Mouse (Mus musculus): Measurements from ENCODE around the gene Dapk2. TPM values are rescaled to one million over a fixed set of nuclear protein-coding genes. Genes with fewer than 3 reads are reported as not detected.

The Dapk2 gene
- total and polyA plus RNA-seq, 2 experiments from 2014 or later: 0.58 to 1.1 TPM

GRCm38 (mm10) chr9:66228456-66229151 lies 70.6 kb downstream of the Dapk2 start:
- H3K36me3 ChIP-seq (ENCODE audit: insufficient read depth, low read length): no peaks in the 10 kb centered on the region
- 63% methylated on average over 2 of the region's 2 CpGs for WGBS
- ATAC-seq (ENCODE audit: low FRiP score) (no peak), DNase-seq (ENCODE audit: low spot score) (no peak)
- H3K4me2 ChIP-seq (ENCODE audit: low read depth, low read length, poor library complexity, severe bottlenecking): no peak overlapping the region
- H3K4me1 ChIP-seq (ENCODE audit: insufficient read depth, low read length): no peaks in the 10 kb centered on the region
- H3K9me3 ChIP-seq (ENCODE audit: low read length): no peaks in the 10 kb centered on the region
- H3K27ac ChIP-seq (ENCODE audit: low read depth, low read length): no peak overlapping the region
- no peak overlapping the region for H3K9ac ChIP-seq (replicated peaks; ENCODE audit: low read length, poor library complexity, severe bottlenecking)
- no peak overlapping the region for H3K4me3 ChIP-seq (ENCODE audit: low read depth, low read length)
- TF ChIP-seq CTCF (IDR thresholded peaks at IDR 0.05): no peak
- no peaks in the 10 kb centered on the region for H3K27me3 ChIP-seq (ENCODE audit: insufficient read depth, low read length)

- Histone ChIP-seq H3K9me3 (ENCODE audit: low read length) (no peaks in the 10 kb centered on the region), H3K9ac (replicated peaks; ENCODE audit: low read length, poor library complexity, severe bottlenecking) (no peak overlapping the region), H3K27ac (ENCODE audit: low read depth, low read length) (no peak overlapping the region), H3K27me3 (ENCODE audit: insufficient read depth, low read length) (no peaks in the 10 kb centered on the region), H3K36me3 (ENCODE audit: insufficient read depth, low read length) (no peaks in the 10 kb centered on the region), H3K4me1 (ENCODE audit: insufficient read depth, low read length) (no peaks in the 10 kb centered on the region), H3K4me3 (ENCODE audit: low read depth, low read length) (no peak overlapping the region), H3K4me2 (ENCODE audit: low read depth, low read length, poor library complexity, severe bottlenecking) (no peak overlapping the region)
- WGBS: 73% methylated on average over 7 of the region's 7 CpGs
- ATAC-seq (ENCODE audit: low FRiP score) (no peak), DNase-seq (ENCODE audit: low spot score) (no peak)
- no peak for TF ChIP-seq CTCF (IDR thresholded peaks at IDR 0.05)
These were observed 73.9 kb downstream of the Dapk2 start for GRCm38 (mm10) chr9:66231820-66232479.

GRCm38 (mm10) chr9:66236615-66237014 lies 78.6 kb downstream of the Dapk2 start:
- Histone ChIP-seq H3K27me3 (ENCODE audit: insufficient read depth, low read length) (no peaks in the 10 kb centered on the region), H3K4me2 (ENCODE audit: low read depth, low read length, poor library complexity, severe bottlenecking) (no peak overlapping the region), H3K9ac (replicated peaks; ENCODE audit: low read length, poor library complexity, severe bottlenecking) (no peak overlapping the region), H3K9me3 (ENCODE audit: low read length) (no peaks in the 10 kb centered on the region), H3K4me3 (ENCODE audit: low read depth, low read length) (no peak overlapping the region), H3K36me3 (ENCODE audit: insufficient read depth, low read length) (no peaks in the 10 kb centered on the region), H3K4me1 (ENCODE audit: insufficient read depth, low read length) (no peaks in the 10 kb centered on the region), H3K27ac (ENCODE audit: low read depth, low read length) (no peak overlapping the region)
- ATAC-seq (ENCODE audit: low FRiP score): no peak
- WGBS: 71% methylated on average over 2 of the region's 2 CpGs
- TF ChIP-seq CTCF (IDR thresholded peaks at IDR 0.05): no peak
- DNase-seq (ENCODE audit: low spot score): no peak

- ATAC-seq (ENCODE audit: low FRiP score): no peak
- TF ChIP-seq CTCF (IDR thresholded peaks at IDR 0.05): no peak
- no peak overlapping the region for H3K4me2 ChIP-seq (ENCODE audit: low read depth, low read length, poor library complexity, severe bottlenecking)
- no peak overlapping the region for H3K27ac ChIP-seq (ENCODE audit: low read depth, low read length)
- H3K9me3 ChIP-seq (ENCODE audit: low read length): no peaks in the 10 kb centered on the region
- H3K9ac ChIP-seq (replicated peaks; ENCODE audit: low read length, poor library complexity, severe bottlenecking): no peak overlapping the region
- no peaks in the 10 kb centered on the region for H3K36me3 ChIP-seq (ENCODE audit: insufficient read depth, low read length)
- no peaks in the 10 kb centered on the region for H3K27me3 ChIP-seq (ENCODE audit: insufficient read depth, low read length)
- no peaks in the 10 kb centered on the region for H3K4me1 ChIP-seq (ENCODE audit: insufficient read depth, low read length)
- no peak for DNase-seq (ENCODE audit: low spot score)
- H3K4me3 ChIP-seq (ENCODE audit: low read depth, low read length): no peak overlapping the region
- 65% methylated on average over 1 of the region's 1 CpGs for WGBS
These were observed 79.7 kb downstream of the Dapk2 start for GRCm38 (mm10) chr9:66237742-66238141.

- no peaks in the 10 kb centered on the region for H3K9me3 ChIP-seq (ENCODE audit: low read length)
- no peaks in the 10 kb centered on the region for H3K27me3 ChIP-seq (ENCODE audit: insufficient read depth, low read length)
- DNase-seq (ENCODE audit: low spot score) (no peak), ATAC-seq (ENCODE audit: low FRiP score) (no peak)
- H3K4me2 ChIP-seq (ENCODE audit: low read depth, low read length, poor library complexity, severe bottlenecking): no peak overlapping the region
- no peak overlapping the region for H3K4me3 ChIP-seq (ENCODE audit: low read depth, low read length)
- no peaks in the 10 kb centered on the region for H3K4me1 ChIP-seq (ENCODE audit: insufficient read depth, low read length)
- no peaks in the 10 kb centered on the region for H3K36me3 ChIP-seq (ENCODE audit: insufficient read depth, low read length)
- H3K27ac ChIP-seq (ENCODE audit: low read depth, low read length): no peak overlapping the region
- 87% methylated on average over 7 of the region's 7 CpGs for WGBS
- no peak overlapping the region for H3K9ac ChIP-seq (replicated peaks; ENCODE audit: low read length, poor library complexity, severe bottlenecking)
- TF ChIP-seq CTCF (IDR thresholded peaks at IDR 0.05): no peak
These were observed 81.2 kb downstream of the Dapk2 start for GRCm38 (mm10) chr9:66239173-66239572.

- H3K4me2 ChIP-seq (ENCODE audit: low read depth, low read length, poor library complexity, severe bottlenecking): no peak overlapping the region
- ATAC-seq (ENCODE audit: low FRiP score): no peak
- no peak for DNase-seq (ENCODE audit: low spot score)
- H3K9me3 ChIP-seq (ENCODE audit: low read length): no peaks in the 10 kb centered on the region
- TF ChIP-seq CTCF (IDR thresholded peaks at IDR 0.05): no peak
- no peak overlapping the region for H3K27ac ChIP-seq (ENCODE audit: low read depth, low read length)
- no peaks in the 10 kb centered on the region for H3K36me3 ChIP-seq (ENCODE audit: insufficient read depth, low read length)
- H3K27me3 ChIP-seq (ENCODE audit: insufficient read depth, low read length): no peaks in the 10 kb centered on the region
- 78% methylated on average over 3 of the region's 3 CpGs for WGBS
- H3K9ac ChIP-seq (replicated peaks; ENCODE audit: low read length, poor library complexity, severe bottlenecking): no peak overlapping the region
- no peak overlapping the region for H3K4me3 ChIP-seq (ENCODE audit: low read depth, low read length)
- H3K4me1 ChIP-seq (ENCODE audit: insufficient read depth, low read length): no peaks in the 10 kb centered on the region
These were observed 81.7 kb downstream of the Dapk2 start for GRCm38 (mm10) chr9:66239691-66240090.

Measured in midbrain, postnatal 0 days (tissue).